Mouse (Mus musculus): Measurements from ENCODE around the gene Rflna. TPM values are rescaled to one million over a fixed set of nuclear protein-coding genes. Genes with fewer than 3 reads are reported as not detected.

Gene Rflna
- polyA plus RNA-seq, 1 experiment from 2014 or later: 24.8 TPM

DNA sequence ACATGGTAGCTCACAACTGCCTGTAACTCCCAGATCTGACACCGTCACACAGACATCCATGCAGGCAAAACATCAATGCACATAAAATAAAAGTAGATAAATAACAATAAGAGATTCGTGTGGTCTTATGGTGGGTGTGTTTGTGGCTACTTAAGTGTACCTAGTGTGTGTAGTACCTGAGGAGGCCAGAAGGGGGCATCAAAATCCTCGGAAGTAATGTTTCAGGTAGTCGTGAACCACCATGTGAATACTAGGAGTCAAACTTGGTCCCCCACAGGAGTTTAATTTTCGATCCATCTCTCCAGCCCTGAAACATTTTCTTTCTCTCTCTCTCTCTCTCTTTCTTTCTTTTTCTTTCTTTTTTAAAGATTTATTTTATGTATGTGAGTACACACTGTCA is 16.8 kb upstream of the Rflna start:
- Histone ChIP-seq H3K9ac (no peak overlapping the region), H3K27ac (no peak overlapping the region), H3K9me3 (peaks cover 17% of the 10 kb centered on the region), H3K27me3 (no peaks in the 10 kb centered on the region), H3K4me1 (no peaks in the 10 kb centered on the region), H3K36me3 (no peaks in the 10 kb centered on the region), H3K4me3 (no peak overlapping the region), H3K4me2 (no peak overlapping the region)
- WGBS: 87% methylated on average over 5 of the region's 5 CpGs
- no peak for ATAC-seq (ENCODE audit: insufficient number of reproducible peaks, insufficient read depth, low FRiP score, low TSS enrichment, low read depth)

DNA sequence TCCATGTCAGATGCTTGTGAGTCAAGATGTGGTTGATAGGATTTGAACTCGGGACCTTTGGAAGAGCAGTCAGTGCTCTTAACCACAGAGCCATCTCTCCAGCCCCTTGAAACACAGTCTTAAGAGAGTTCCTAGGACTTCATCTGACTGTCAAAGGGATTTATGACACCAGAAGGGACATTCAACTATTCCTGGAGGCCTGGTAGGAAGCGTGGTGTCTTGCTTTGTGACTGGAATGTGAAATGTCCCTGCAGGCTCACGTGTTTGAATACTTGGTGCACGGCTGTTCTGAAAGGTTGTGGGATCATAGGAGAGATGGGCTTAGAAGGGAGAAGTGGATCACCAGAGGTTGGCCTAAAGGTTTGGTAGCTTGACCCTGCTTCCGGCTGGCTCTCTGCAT is 16.4 kb upstream of the Rflna start:
- Histone ChIP-seq H3K4me3 (no peak overlapping the region), H3K36me3 (no peaks in the 10 kb centered on the region), H3K9me3 (peaks cover 17% of the 10 kb centered on the region), H3K4me1 (no peaks in the 10 kb centered on the region), H3K27ac (no peak overlapping the region), H3K9ac (no peak overlapping the region), H3K27me3 (no peaks in the 10 kb centered on the region), H3K4me2 (no peak overlapping the region)
- 85% methylated on average over 5 of the region's 5 CpGs for WGBS
- ATAC-seq (ENCODE audit: insufficient number of reproducible peaks, insufficient read depth, low FRiP score, low TSS enrichment, low read depth): no peak

DNA sequence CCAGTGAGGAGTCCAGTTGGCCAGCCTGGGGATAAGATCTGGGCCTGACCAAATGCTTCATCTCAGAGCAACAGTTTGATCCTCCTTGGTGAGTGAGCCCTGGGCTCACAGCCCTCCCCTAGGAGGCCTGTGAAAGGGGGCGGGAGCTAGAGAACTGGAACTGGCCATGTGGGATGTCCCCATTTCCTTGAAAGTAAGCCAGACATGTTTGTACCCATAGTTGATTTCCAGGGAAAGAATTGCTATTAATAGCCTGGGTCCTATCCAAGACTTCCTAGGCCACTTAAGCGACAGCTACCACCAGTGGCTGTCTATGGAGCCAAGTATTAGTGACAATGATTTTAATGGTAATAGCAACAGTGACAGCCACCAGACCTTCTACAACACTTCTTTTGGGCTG is 13.3 kb upstream of the Rflna start:
- no peak overlapping the region for H3K9ac ChIP-seq
- H3K27me3 ChIP-seq: no peaks in the 10 kb centered on the region
- ATAC-seq (ENCODE audit: insufficient number of reproducible peaks, insufficient read depth, low FRiP score, low TSS enrichment, low read depth): no peak
- H3K4me3 ChIP-seq: no peak overlapping the region
- WGBS: 85% methylated on average over 2 of the region's 2 CpGs
- no peak overlapping the region for H3K4me2 ChIP-seq
- H3K36me3 ChIP-seq: no peaks in the 10 kb centered on the region
- H3K27ac ChIP-seq: no peak overlapping the region
- no peaks in the 10 kb centered on the region for H3K9me3 ChIP-seq
- H3K4me1 ChIP-seq: no peaks in the 10 kb centered on the region

DNA sequence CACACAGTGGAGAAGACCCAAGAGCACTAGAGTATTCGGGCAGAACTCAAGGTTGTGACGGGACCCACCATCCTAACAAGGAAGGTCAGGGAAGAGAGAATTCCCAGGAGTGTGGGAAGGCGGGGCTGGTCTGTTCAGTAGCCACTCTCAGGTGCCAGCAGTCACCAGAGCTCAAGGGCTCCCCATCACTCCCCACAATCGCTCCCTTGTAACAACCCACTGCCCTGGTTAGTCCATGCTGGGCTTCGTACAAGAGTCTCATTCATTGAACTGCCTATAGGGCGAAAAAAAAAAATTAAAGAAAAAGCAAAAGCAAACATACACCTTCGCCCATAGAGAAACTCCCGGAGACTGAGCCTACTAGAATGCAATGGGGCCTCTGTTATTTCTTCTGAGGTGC is 10.7 kb upstream of the Rflna start:
- Histone ChIP-seq H3K9me3 (no peaks in the 10 kb centered on the region), H3K4me2 (no peak overlapping the region), H3K4me1 (no peaks in the 10 kb centered on the region), H3K9ac (no peak overlapping the region), H3K4me3 (no peak overlapping the region), H3K27ac (peak overlapping the region; percentile 82), H3K36me3 (no peaks in the 10 kb centered on the region), H3K27me3 (no peaks in the 10 kb centered on the region)
- ATAC-seq (ENCODE audit: insufficient number of reproducible peaks, insufficient read depth, low FRiP score, low TSS enrichment, low read depth): peak; percentile 56; the same call in 1 of the 2 replicates
- WGBS: 68% methylated on average over 8 of the region's 8 CpGs

DNA sequence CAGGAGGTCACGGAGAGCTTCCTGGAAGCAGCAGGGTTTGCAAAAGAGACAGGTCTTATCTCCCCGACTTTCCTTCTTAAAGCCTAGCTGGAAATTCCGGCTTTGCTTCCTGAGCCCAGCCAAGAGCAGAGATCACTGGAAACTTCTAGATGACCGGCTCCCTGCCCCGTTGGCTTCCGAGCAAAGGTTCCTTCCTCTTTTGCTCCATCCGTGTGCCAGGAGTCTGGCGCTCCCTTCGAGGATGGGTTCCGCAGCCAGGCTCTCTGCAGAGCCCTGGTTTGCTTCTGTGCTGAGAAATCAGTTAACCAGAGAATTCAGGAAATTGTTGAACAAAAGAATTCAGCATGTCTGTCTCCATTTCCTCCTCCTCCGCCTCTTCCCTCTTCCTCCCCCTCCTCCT is 10.1 kb upstream of the Rflna start:
- peak overlapping the region; percentile 82 for H3K27ac ChIP-seq
- ATAC-seq (ENCODE audit: insufficient number of reproducible peaks, insufficient read depth, low FRiP score, low TSS enrichment, low read depth): no peak

DNA sequence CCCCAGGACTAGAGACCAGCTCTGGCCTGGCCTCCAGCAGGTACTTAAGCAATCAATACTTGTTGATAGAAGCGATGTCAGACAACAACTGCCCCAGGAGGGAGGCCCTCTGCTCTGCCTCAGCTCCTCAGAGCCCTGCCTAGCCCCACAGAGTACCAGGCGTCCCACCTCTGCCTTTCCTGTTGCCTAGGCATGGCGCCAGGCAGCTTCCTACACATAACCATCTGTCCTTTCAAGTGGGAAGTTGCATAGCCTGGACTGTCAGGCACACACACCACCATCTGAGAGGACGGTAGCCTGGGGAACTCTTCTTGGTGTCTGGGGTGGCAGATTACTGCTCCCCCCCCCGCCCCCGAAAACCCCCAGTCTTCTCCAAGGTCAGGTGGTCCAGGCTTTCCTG is 6.2 kb upstream of the Rflna start:
- Histone ChIP-seq H3K27me3 (no peaks in the 10 kb centered on the region), H3K4me1 (peaks cover 15% of the 10 kb centered on the region), H3K4me3 (no peak overlapping the region), H3K36me3 (no peaks in the 10 kb centered on the region), H3K9me3 (no peaks in the 10 kb centered on the region), H3K27ac (no peak overlapping the region), H3K4me2 (no peak overlapping the region), H3K9ac (no peak overlapping the region)
- ATAC-seq (ENCODE audit: insufficient number of reproducible peaks, insufficient read depth, low FRiP score, low TSS enrichment, low read depth): no peak
- 67% methylated on average over 6 of the region's 6 CpGs for WGBS

More for the DNA sequence above, 10.1 kb upstream of the Rflna start:
- WGBS: 60% methylated on average over 11 of the region's 11 CpGs
- peaks cover 2% of the 10 kb centered on the region; the same call in 1 of the 2 replicates for H3K4me1 ChIP-seq
- H3K27me3 ChIP-seq: no peaks in the 10 kb centered on the region
- H3K36me3 ChIP-seq: no peaks in the 10 kb centered on the region
- no peak overlapping the region for H3K4me3 ChIP-seq
- no peaks in the 10 kb centered on the region for H3K9me3 ChIP-seq
- H3K9ac ChIP-seq: no peak overlapping the region
- H3K4me2 ChIP-seq: no peak overlapping the region

DNA sequence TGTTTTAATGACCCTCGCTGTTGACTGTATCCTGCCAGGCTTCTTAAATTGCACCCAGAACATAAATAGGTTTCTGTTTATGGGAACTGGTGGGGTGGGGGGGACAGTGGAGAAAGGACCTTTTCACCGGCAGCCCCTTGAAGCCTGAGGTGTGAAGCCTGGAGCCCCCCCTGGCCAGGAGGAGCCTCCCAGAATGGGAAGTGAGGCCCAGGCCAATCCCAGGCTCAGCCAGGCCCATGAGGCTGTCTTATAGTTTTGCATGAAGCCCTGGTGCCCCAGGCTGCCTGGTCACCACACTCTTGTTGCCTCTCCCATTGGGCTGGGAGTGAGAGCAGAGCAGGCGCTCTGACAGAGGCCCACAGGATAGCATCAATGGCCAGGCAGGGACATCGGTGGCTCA is 5.1 kb upstream of the Rflna start:
- H3K4me2 ChIP-seq: no peak overlapping the region
- H3K4me3 ChIP-seq: no peak overlapping the region
- WGBS: 79% methylated on average over 4 of the region's 4 CpGs
- no peaks in the 10 kb centered on the region for H3K9me3 ChIP-seq
- no peaks in the 10 kb centered on the region for H3K36me3 ChIP-seq
- no peaks in the 10 kb centered on the region for H3K27me3 ChIP-seq
- 0 out of 2 replicates have a peak overlapping the region, but pooled peaks have one; percentile 12 for H3K27ac ChIP-seq
- H3K4me1 ChIP-seq: peaks cover 19% of the 10 kb centered on the region
- H3K9ac ChIP-seq: no peak overlapping the region
- no peak for ATAC-seq (ENCODE audit: insufficient number of reproducible peaks, insufficient read depth, low FRiP score, low TSS enrichment, low read depth)

DNA sequence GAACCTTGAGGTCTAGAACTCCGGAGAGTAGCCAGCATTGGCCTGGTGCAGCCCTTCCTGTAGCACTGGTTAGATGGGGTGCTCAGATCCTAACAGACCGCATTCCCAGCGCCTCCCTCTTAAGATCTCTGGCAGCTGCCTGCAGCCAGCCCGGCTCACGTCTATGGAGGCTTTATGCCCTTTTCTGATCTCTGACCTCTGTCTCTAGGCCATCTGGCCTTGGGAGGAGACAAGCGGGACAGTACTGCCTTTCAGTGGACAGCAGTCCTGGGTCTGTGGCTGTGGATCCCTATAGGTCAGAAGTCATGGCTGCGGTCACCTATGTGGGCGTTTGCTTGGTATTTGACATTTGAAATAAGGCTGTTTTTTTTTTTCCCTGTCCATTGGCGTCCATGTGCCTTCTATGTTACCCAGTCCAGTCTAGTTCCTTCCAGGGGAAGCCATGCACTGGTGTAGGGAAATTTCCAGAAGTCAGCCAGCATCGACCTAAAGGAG is 2.2 kb upstream of the Rflna start:
- no peak overlapping the region for H3K9ac ChIP-seq
- no peaks in the 10 kb centered on the region for H3K9me3 ChIP-seq
- H3K36me3 ChIP-seq: no peaks in the 10 kb centered on the region
- 43% methylated on average over 10 of the region's 10 CpGs for whole genome bisulfite sequencing
- peaks cover 22% of the 10 kb centered on the region for H3K27me3 ChIP-seq
- H3K4me2 ChIP-seq: no peak overlapping the region
- H3K4me3 ChIP-seq: no peak overlapping the region
- H3K27ac ChIP-seq: no peak overlapping the region
- peaks cover 47% of the 10 kb centered on the region for H3K4me1 ChIP-seq
- ATAC-seq (ENCODE audit: insufficient number of reproducible peaks, insufficient read depth, low FRiP score, low TSS enrichment, low read depth): no peak

DNA sequence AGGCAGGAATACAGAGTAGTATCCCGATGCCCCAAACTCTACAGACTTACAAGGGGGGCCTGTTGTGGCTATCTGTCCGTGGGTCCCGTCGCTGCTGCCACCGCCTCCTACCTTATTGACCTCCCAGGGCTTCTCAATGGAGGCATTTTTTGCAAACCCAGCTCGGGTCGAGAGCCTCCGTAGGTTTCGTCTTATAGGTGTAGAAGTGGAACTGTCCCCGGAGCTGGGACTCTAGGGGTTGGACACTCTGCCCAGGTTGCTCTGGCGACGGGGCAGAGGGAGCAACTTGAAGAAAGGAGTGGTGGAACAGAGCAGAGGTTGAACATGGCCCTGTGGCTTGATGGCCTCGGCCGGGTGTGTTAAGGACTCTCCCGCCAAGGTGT is 843 bp downstream of the Rflna start:
- no peak for ATAC-seq (ENCODE audit: insufficient number of reproducible peaks, insufficient read depth, low FRiP score, low TSS enrichment, low read depth)
- H3K27me3 ChIP-seq: peaks cover 22% of the 10 kb centered on the region
- peak overlapping the region; percentile 88 for H3K4me2 ChIP-seq
- no peak overlapping the region for H3K27ac ChIP-seq
- peaks cover 3% of the 10 kb centered on the region; the same call in 1 of the 2 replicates for H3K36me3 ChIP-seq
- no peaks in the 10 kb centered on the region for H3K9me3 ChIP-seq
- H3K4me1 ChIP-seq: peaks cover 56% of the 10 kb centered on the region
- 14% methylated on average over 15 of the region's 15 CpGs for WGBS
- peak overlapping the region; percentile 78 for H3K9ac ChIP-seq
- H3K4me3 ChIP-seq: peak overlapping the region; percentile 59

DNA sequence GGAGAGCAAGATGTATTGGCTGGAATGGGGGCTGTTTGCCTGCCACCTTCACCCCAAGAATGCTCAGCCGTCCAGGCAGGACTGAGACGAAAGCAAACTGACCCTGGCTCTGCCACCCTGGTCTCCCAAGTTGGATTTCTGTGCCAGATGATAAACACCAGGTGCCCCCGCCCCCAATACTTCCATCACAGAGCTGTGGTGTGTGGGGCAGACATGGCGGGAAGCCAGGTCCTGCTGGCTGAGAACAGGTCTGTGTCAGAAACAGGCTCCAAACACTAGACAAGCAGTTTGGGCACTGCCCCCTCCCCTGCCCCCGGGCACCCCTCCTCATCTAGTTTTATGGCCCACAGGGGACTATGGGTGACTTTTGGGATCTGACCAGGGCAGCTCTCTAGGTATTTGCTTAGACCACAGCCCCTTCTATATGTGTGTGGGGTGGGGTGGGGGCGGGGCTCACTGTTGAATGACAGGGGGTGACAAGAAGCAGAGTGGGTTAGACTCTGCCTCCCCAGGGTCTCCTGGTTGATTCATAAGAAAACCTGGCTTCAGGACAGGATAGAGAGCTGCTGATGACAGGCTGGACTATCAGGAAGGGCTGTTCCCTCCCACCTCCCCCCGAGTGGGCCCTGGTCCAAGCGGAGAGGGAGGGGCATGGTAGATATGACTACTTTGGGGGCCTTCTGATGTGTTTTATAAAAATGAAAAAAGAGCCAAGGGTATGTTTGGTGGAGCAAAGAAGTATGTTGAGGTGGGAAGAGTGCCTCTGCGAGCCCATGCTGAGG is 3.0 kb downstream of the Rflna start:
- H3K36me3 ChIP-seq: peaks cover 23% of the 10 kb centered on the region
- H3K9me3 ChIP-seq: no peaks in the 10 kb centered on the region
- peaks cover 45% of the 10 kb centered on the region for H3K4me1 ChIP-seq
- H3K27me3 ChIP-seq: peaks cover 22% of the 10 kb centered on the region
- peak overlapping the region; percentile 13; the same call in 1 of the 2 replicates for H3K4me3 ChIP-seq
- peak overlapping the region; percentile 44 for H3K9ac ChIP-seq
- no peak for ATAC-seq (ENCODE audit: insufficient number of reproducible peaks, insufficient read depth, low FRiP score, low TSS enrichment, low read depth)
- peak overlapping the region; percentile 88 for H3K4me2 ChIP-seq
- H3K27ac ChIP-seq: peak overlapping the region; percentile 23; the same call in 1 of the 2 replicates
- WGBS: 61% methylated on average over 9 of the region's 9 CpGs

DNA sequence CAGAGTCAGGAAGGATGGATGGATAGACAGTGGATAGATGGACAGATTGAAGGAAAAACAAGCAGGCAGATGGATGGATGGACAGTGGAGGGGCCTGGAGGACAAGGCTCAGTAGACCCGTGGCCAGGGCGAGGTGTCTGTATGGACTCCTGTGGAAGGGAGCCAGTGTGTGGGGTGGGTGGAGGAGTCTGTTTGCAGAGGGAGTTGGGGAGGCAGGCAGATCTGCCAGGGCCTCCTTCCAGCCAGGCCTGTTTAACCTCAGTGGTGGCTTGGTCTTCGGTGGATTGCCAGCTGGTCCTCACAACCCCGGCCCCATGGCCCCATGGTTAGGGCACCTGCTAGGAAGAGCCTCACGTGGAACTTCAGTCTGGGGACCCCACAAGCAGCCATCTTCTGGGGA is 3.9 kb downstream of the Rflna start:
- 0 out of 2 replicates have a peak overlapping the region, but pooled peaks have one; percentile 13 for H3K27ac ChIP-seq

DNA sequence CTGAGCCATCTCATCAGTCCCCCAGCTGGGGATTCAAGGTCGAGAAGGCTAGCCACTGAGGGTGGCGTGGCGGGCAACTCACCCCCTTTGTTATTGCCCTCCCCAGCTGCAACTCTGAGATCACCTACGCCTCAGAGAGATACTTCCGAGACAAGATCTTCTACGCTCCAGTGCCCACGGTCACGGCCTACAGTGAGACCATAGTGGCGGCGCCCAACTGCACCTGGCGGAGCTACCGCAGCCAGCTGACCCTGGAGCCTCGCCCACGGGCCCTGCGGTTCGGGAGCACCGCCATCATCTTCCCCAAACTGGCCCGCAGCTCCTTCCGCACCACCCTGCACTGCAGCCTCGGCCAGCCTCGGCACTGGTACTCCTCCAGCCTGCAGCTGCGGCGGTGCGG is 8.1 kb downstream of the Rflna start:
- Histone ChIP-seq H3K27me3 (no peaks in the 10 kb centered on the region), H3K4me3 (no peak overlapping the region), H3K9ac (no peak overlapping the region), H3K36me3 (peaks cover 72% of the 10 kb centered on the region), H3K4me1 (peaks cover 10% of the 10 kb centered on the region), H3K9me3 (no peaks in the 10 kb centered on the region), H3K4me2 (no peak overlapping the region), H3K27ac (no peak overlapping the region)
- ATAC-seq (ENCODE audit: insufficient number of reproducible peaks, insufficient read depth, low FRiP score, low TSS enrichment, low read depth): no peak
- 94% methylated on average over 24 of the region's 24 CpGs for WGBS

More for the DNA sequence above, 3.9 kb downstream of the Rflna start:
- H3K9ac ChIP-seq: no peak overlapping the region
- H3K9me3 ChIP-seq: no peaks in the 10 kb centered on the region
- 85% methylated on average over 5 of the region's 5 CpGs for WGBS
- H3K27me3 ChIP-seq: peaks cover 22% of the 10 kb centered on the region
- H3K4me3 ChIP-seq: no peak overlapping the region
- H3K4me2 ChIP-seq: peak overlapping the region; percentile 88; the same call in 1 of the 2 replicates
- H3K4me1 ChIP-seq: peaks cover 45% of the 10 kb centered on the region
- ATAC-seq (ENCODE audit: insufficient number of reproducible peaks, insufficient read depth, low FRiP score, low TSS enrichment, low read depth): no peak
- peaks cover 32% of the 10 kb centered on the region for H3K36me3 ChIP-seq

All from embryonic facial prominence, embryonic 13.5 days (tissue).